Mouse (Mus musculus) bone marrow macrophage, adult 2 months (primary cell): ENCODE data around the gene Letm1. TPM values are rescaled to one million over a fixed set of nuclear protein-coding genes. Genes with fewer than 3 reads are reported as not detected.

Experiments used
- H3K27ac ChIP-seq: 2 replicates; pipeline ENCODE4 v1.5.1; 2012; ENCODE audit warnings: low read depth, low read length; ENCODE audit not compliant: insufficient read depth
- H3K4me1 ChIP-seq: 2 replicates; pipeline ENCODE4 v1.6.1; 2012; ENCODE audit warnings: low read length; ENCODE audit not compliant: control insufficient read depth, insufficient read depth
- H3K4me3 ChIP-seq: 2 replicates; pipeline ENCODE4 v1.5.1; 2012; ENCODE audit warnings: mild to moderate bottlenecking, low read length, moderate library complexity; ENCODE audit not compliant: insufficient read depth
- CTCF ChIP-seq: IDR thresholded peaks from 2 replicates; pipeline ENCODE4 v1.5.1; 2012; ENCODE audit warnings: low read depth, mild to moderate bottlenecking, low read length, moderate library complexity
- POLR2A ChIP-seq: IDR thresholded peaks from 2 replicates; pipeline ENCODE4 v1.6.1; 2012; ENCODE audit warnings: mild to moderate bottlenecking, low read depth, low read length, borderline replicate concordance
- polyA plus RNA-seq: library from polyadenylated mRNA; stranded (reverse); fragments of >200 nt; gene quantifications from 2 replicates; pipeline ENCODE4 v1.2.4, GENCODE M21; 2012; ENCODE audit not compliant: missing spikeins, insufficient read depth, insufficient read length

The Letm1 gene
- polyA plus RNA-seq, 1 experiment = 23.4 TPM

GRCm38 (mm10) chr5:33740548-33740947 lies 42.1 kb downstream of the Letm1 start:
- Histone ChIP-seq H3K4me1 (no peaks in the 10 kb centered on the region), H3K27ac (no peak overlapping the region)
- no peak for TF ChIP-seq CTCF
- no peak for TF ChIP-seq POLR2A

GRCm38 (mm10) chr5:33738341-33738740 lies 44.3 kb downstream of the Letm1 start:
- no peaks in the 10 kb centered on the region for H3K4me1 ChIP-seq
- TF ChIP-seq POLR2A (no peak), CTCF (no peak)
- H3K4me3 ChIP-seq = no peak overlapping the region
- no peak overlapping the region for H3K27ac ChIP-seq

More at GRCm38 (mm10) chr5:33740548-33740947, 42.1 kb downstream of the Letm1 start:
- H3K4me3 ChIP-seq = no peak overlapping the region

GRCm38 (mm10) chr5:33737903-33738321 lies 44.7 kb downstream of the Letm1 start:
- TF ChIP-seq POLR2A (no peak), CTCF (peak; percentile 67)
- Histone ChIP-seq H3K4me1 (no peaks in the 10 kb centered on the region), H3K27ac (no peak overlapping the region), H3K4me3 (no peak overlapping the region)

GRCm38 (mm10) chr5:33736230-33736629 lies 46.4 kb downstream of the Letm1 start:
- Histone ChIP-seq H3K27ac (no peak overlapping the region), H3K4me3 (no peak overlapping the region), H3K4me1 (no peaks in the 10 kb centered on the region)
- TF ChIP-seq CTCF (no peak), POLR2A (no peak)

- TF ChIP-seq CTCF (no peak), POLR2A (no peak)
- H3K4me1 ChIP-seq = no peaks in the 10 kb centered on the region
- H3K27ac ChIP-seq = no peak overlapping the region
- H3K4me3 ChIP-seq = no peak overlapping the region
Measured at GRCm38 (mm10) chr5:33735412-33736092, 47.1 kb downstream of the Letm1 start.

- no peak for TF ChIP-seq POLR2A
- TF ChIP-seq CTCF = no peak
- no peak overlapping the region for H3K27ac ChIP-seq
- no peaks in the 10 kb centered on the region for H3K4me1 ChIP-seq
- no peak overlapping the region for H3K4me3 ChIP-seq
Measured at GRCm38 (mm10) chr5:33733837-33734236, 48.8 kb downstream of the Letm1 start.

GRCm38 (mm10) chr5:33731051-33731450 lies 51.6 kb downstream of the Letm1 start:
- TF ChIP-seq POLR2A = no peak
- no peak for TF ChIP-seq CTCF
- Histone ChIP-seq H3K4me3 (no peak overlapping the region), H3K4me1 (no peaks in the 10 kb centered on the region), H3K27ac (no peak overlapping the region)

- TF ChIP-seq POLR2A = no peak
- TF ChIP-seq CTCF = no peak
- Histone ChIP-seq H3K4me1 (no peaks in the 10 kb centered on the region), H3K27ac (no peak overlapping the region), H3K4me3 (no peak overlapping the region)
Measured at GRCm38 (mm10) chr5:33730516-33730915, 52.1 kb downstream of the Letm1 start.

- Histone ChIP-seq H3K4me1 (no peaks in the 10 kb centered on the region), H3K4me3 (no peak overlapping the region), H3K27ac (no peak overlapping the region)
- TF ChIP-seq POLR2A (no peak), CTCF (no peak)
Measured at GRCm38 (mm10) chr5:33728841-33729240, 53.8 kb downstream of the Letm1 start.

GRCm38 (mm10) chr5:33726891-33727290 lies 55.7 kb downstream of the Letm1 start:
- no peak overlapping the region for H3K4me3 ChIP-seq
- TF ChIP-seq CTCF = no peak
- TF ChIP-seq POLR2A = no peak
- H3K4me1 ChIP-seq = no peaks in the 10 kb centered on the region
- no peak overlapping the region for H3K27ac ChIP-seq

GRCm38 (mm10) chr5:33726081-33726647 lies 56.5 kb downstream of the Letm1 start:
- no peak for TF ChIP-seq POLR2A

More at GRCm38 (mm10) chr5:33726081-33726647, 56.5 kb downstream of the Letm1 start:
- Histone ChIP-seq H3K4me1 (no peaks in the 10 kb centered on the region), H3K27ac (no peak overlapping the region), H3K4me3 (no peak overlapping the region)
